Mouse (Mus musculus) ES-E14 (cell line): ENCODE data around the gene Wnt2b. TPM values are rescaled to one million over a fixed set of nuclear protein-coding genes. Genes with fewer than 3 reads are reported as not detected.

ENCODE experiments used
- DNase-seq: peaks from one replicate; pipeline ENCODE4 v3.0.0-alpha.2; 2013; ENCODE audit warnings: low read depth, low spot score
- H3K27ac ChIP-seq: 2 replicates; pipeline ENCODE4 v1.5.1; 2012; ENCODE audit warnings: low read depth, mild to moderate bottlenecking, low read length, moderate library complexity, mixed read lengths; ENCODE audit not compliant: poor library complexity, insufficient read depth, severe bottlenecking
- H3K36me3 ChIP-seq: 2 replicates; pipeline ENCODE4 v1.6.1; 2012; ENCODE audit warnings: mild to moderate bottlenecking, low read length, moderate library complexity, mixed read lengths; ENCODE audit not compliant: control insufficient read depth, poor library complexity, insufficient read depth, severe bottlenecking
- H3K4me1 ChIP-seq, 2 experiments: fragments of 150-350 bp in 1 of 2; sonication (generic) in 1 of 2; 2 replicates each; pipeline ENCODE4 v1.6.1; 2012; ENCODE audit warnings: low read length in 2 of 2, mild to moderate bottlenecking in 1 of 2, mixed read lengths in 1 of 2; ENCODE audit not compliant: control insufficient read depth in 2 of 2, insufficient read depth in 2 of 2, poor library complexity in 1 of 2
- H3K4me3 ChIP-seq, 2 experiments: fragments of 150-350 bp in 1 of 2; sonication (generic) in 1 of 2; 2 replicates each; pipeline ENCODE4 v1.5.1; 2012; ENCODE audit warnings: low read length in 2 of 2, low read depth in 1 of 2, mild to moderate bottlenecking in 1 of 2, mixed read lengths in 1 of 2; ENCODE audit not compliant: insufficient read depth in 1 of 2, poor library complexity in 1 of 2, severe bottlenecking in 1 of 2
- H3K9ac ChIP-seq: 2 replicates; pipeline ENCODE4 v1.6.1; 2012; ENCODE audit warnings: low read depth, mild to moderate bottlenecking, low read length, mixed read lengths; ENCODE audit not compliant: poor library complexity, insufficient read depth, severe bottlenecking
- H3K9me3 ChIP-seq: fragments of 150-350 bp; sonication (generic); 2 replicates; pipeline ENCODE4 v1.6.1; 2012; ENCODE audit warnings: low read depth, mild to moderate bottlenecking, low read length; ENCODE audit not compliant: control insufficient read depth, insufficient read depth
- CHD2 ChIP-seq: IDR thresholded peaks from 2 replicates; pipeline ENCODE4 v1.6.1; 2014; ENCODE audit warnings: mild to moderate bottlenecking, low read depth, low read length, inconsistent platforms
- HCFC1 ChIP-seq: IDR thresholded peaks from 2 replicates; pipeline ENCODE4 v1.6.1; 2012; ENCODE audit warnings: low read length, inconsistent platforms, borderline replicate concordance; ENCODE audit not compliant: insufficient read depth
- MAFK ChIP-seq: IDR thresholded peaks from 2 replicates; pipeline ENCODE4 v1.6.1; 2014; ENCODE audit warnings: mild to moderate bottlenecking, low read depth, low read length, inconsistent platforms; ENCODE audit not compliant: insufficient read depth
- ZC3H11A ChIP-seq: IDR thresholded peaks from 2 replicates; pipeline ENCODE4 v1.6.1; 2012; ENCODE audit warnings: low read depth, mild to moderate bottlenecking, inconsistent platforms, low read length, borderline replicate concordance
- ZNF384 ChIP-seq: IDR thresholded peaks from 2 replicates; pipeline ENCODE4 v1.6.1; 2012; ENCODE audit warnings: low read depth, low read length, inconsistent platforms
- in situ Hi-C, 2 experiments: fragments of 600-800 bp; cut with MboI; formaldehyde crosslinking; loops; one replicate each; pipeline ENCODE4 v1.15.1; 2025; ENCODE audit warnings: low sequenced_read_pairs in 2 of 2, inconsistent platforms in 1 of 2; ENCODE audit not compliant: unreplicated experiment in 2 of 2
- total RNA-seq: library from RNA; depleted of rRNA; stranded (reverse); fragments of 300-350 nt; gene quantifications from 2 replicates; pipeline ENCODE4 v1.2.3, GENCODE M21; 2012

Gene Wnt2b
- total RNA-seq, 1 experiment: 1.1 TPM

DNA sequence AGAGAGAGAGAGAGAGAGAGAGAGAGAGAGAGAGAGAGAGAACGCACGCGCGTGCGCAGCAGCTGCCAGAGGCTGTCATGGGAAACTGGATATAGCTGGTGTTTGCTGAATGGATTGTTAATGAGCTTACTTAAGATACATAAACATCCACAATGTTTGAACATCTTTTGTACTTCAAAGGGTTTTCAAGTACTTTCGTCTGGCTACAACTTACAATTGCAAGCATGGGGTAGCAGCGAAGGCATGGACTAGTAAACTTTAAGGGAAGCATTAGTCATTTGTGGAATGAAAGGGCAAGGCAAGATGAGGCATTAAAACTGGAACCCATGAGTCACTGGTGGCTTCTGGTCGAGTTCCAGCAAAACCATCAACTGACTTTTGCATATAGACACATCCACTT is 38.8 kb upstream of the Wnt2b start:
- Histone ChIP-seq H3K4me1 (peaks cover 0 to 2% of the 10 kb centered on the region in 2 experiments; a peak in 1 of 4 replicates), H3K4me3 (no peak overlapping the region), H3K36me3 (peaks cover 5% of the 10 kb centered on the region; the same call in 1 of the 2 replicates), H3K9ac (no peak overlapping the region), H3K9me3 (no peaks in the 10 kb centered on the region), H3K27ac (no peak overlapping the region)
- no peak for DNase-seq
- no peak for TF ChIP-seq HCFC1
- in situ Hi-C loops: no loop called here

DNA sequence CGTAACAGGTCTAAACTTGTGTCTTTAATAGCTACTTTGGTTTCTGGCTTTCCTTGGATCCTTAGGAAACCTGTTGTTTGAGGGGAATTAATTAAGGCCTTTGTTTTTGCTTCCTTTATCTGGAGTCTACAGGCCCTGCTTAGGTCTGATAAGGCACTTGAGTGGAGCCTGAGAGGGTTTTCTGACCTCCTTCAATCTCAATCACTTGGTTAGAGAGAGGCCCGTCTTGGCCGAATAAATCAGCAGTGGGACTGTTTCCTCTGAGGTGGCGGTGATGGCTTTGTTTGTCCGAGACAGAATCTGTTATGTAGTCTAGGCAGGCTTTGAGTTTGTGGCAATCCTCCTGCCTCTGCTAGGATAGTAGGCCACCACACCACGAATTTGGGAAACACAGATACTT is 35.8 kb upstream of the Wnt2b start:
- Histone ChIP-seq H3K4me3 (no peak overlapping the region), H3K9me3 (no peaks in the 10 kb centered on the region), H3K4me1 (no peaks in the 10 kb centered on the region), H3K9ac (no peak overlapping the region), H3K27ac (no peak overlapping the region), H3K36me3 (no peaks in the 10 kb centered on the region)
- in situ Hi-C loops: loop anchor here in 1 of 2 experiments (10.0 kb wide), 1 partner anchor 57 kb away; the partner anchor contains the start of gene Cttnbp2nl
- no peak for DNase-seq
- TF ChIP-seq ZC3H11A: no peak
- no peak for TF ChIP-seq HCFC1
- TF ChIP-seq MAFK: no peak
- no peak for TF ChIP-seq ZNF384
- TF ChIP-seq CHD2: no peak

DNA sequence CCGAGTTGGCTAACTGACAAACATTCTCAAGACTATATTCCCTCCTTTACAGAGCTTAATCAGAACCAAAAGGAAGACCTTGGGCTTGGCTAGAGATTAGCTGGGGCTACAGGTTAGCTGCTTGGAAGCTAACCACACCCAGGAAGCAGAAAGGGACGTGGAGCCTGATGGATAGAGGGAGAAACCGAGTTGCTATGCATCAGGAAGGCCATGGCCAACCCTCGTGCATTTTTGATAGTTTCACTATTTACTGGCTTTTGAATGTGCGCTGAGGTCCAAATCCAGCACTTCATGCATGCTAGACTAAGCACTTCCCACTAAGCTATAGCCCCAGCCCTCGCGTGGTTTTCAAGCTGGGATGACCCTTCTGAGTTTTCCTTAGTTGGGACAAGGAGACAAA is 34.0 kb upstream of the Wnt2b start:
- Histone ChIP-seq H3K4me1 (no peaks in the 10 kb centered on the region), H3K27ac (no peak overlapping the region), H3K9ac (no peak overlapping the region), H3K4me3 (no peak overlapping the region), H3K9me3 (no peaks in the 10 kb centered on the region), H3K36me3 (no peaks in the 10 kb centered on the region)
- no peak for DNase-seq
- in situ Hi-C loops: loop anchor here in 1 of 2 experiments (10.0 kb wide), 1 partner anchor 59 kb away; the partner anchor contains the start of gene Cttnbp2nl
- TF ChIP-seq HCFC1: no peak
- TF ChIP-seq ZNF384: no peak
- TF ChIP-seq ZC3H11A: no peak
- TF ChIP-seq CHD2: no peak
- no peak for TF ChIP-seq MAFK

DNA sequence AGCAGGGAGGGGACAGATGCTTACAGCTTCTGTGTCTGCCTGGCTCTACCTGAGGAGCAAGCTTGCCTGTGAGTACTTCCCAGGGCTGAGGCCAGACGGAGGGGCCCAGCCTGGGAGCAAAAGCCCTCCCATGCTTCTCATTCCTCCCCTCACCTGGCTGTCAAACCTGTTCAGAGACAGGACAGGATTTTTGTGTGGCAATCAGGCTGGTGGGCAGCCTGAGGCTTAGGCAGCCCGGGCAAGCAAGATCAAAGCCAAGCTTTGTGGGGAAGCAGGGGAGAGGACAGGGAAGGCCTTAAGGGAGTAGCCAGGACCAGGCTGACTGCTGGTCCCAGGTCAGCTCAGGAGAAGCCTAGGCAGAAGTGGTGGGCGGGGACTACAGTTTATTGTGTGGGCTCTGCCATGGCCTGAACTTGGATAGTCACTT is 32.7 kb upstream of the Wnt2b start:
- Histone ChIP-seq H3K4me3 (no peak overlapping the region), H3K9ac (no peak overlapping the region), H3K36me3 (no peaks in the 10 kb centered on the region), H3K27ac (no peak overlapping the region), H3K9me3 (no peaks in the 10 kb centered on the region), H3K4me1 (no peaks in the 10 kb centered on the region)
- in situ Hi-C loops: loop anchor here in 1 of 2 experiments (10.0 kb wide), 1 partner anchor 60 kb away; the partner anchor contains the start of gene Cttnbp2nl
- no peak for TF ChIP-seq ZC3H11A
- no peak for TF ChIP-seq ZNF384
- no peak for TF ChIP-seq HCFC1
- TF ChIP-seq CHD2: no peak
- no peak for DNase-seq

DNA sequence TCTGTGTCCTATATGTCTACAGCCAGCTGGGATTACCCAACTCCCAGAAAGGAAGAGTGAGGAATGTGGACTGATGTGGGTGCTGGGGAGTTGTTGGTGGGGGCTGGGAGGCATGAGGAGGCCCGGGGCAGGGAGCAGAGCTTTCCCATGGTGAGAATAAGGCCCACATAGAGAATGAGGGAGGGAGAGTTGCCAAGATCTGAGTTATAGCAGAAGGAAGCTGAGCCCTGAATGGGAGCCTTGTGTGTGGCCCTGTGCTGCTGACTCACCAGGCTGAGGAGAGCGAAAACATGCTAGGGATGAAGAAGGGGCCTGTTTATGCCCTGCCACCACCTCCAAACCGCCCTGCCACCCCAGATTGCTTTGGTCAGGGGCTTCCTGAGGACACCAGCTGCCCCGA is 32.1 kb upstream of the Wnt2b start:
- no peaks in the 10 kb centered on the region for H3K4me1 ChIP-seq
- H3K36me3 ChIP-seq: no peaks in the 10 kb centered on the region
- no peaks in the 10 kb centered on the region for H3K9me3 ChIP-seq
- DNase-seq: no peak
- TF ChIP-seq MAFK (no peak), CHD2 (no peak), ZNF384 (no peak), ZC3H11A (no peak), HCFC1 (no peak)
- H3K4me3 ChIP-seq: no peak overlapping the region
- no peak overlapping the region for H3K9ac ChIP-seq
- in situ Hi-C loops: loop anchor here in 1 of 2 experiments (10.0 kb wide), 1 partner anchor 61 kb away; the partner anchor contains the start of gene Cttnbp2nl
- no peak overlapping the region for H3K27ac ChIP-seq
